Mouse (Mus musculus) forebrain, embryonic 12.5 days (tissue): Measurements from ENCODE around the gene Tlcd2. TPM values are rescaled to one million over a fixed set of nuclear protein-coding genes. Genes with fewer than 3 reads are reported as not detected.
A peak's percentile ranks its signal among the peaks of the same experiment; 100 is the strongest.
"Not testable (repeated sequence)": the region's sequence is repeated elsewhere in the genome, so short reads cannot be mapped to it uniquely, and the experiment has no call there.

ENCODE experiments used
- ATAC-seq: fragments of 200-750 bp; cut with Nextera tagmentation; 2 replicates; pipeline ENCODE4 v1.8.0; 2017; ENCODE audit warnings: moderate TSS enrichment; ENCODE audit not compliant: low FRiP score
- H3K27ac ChIP-seq: fragments of 300-500 bp; sonication (generic); 2 replicates; pipeline ENCODE4 v1.5.1; 2016; ENCODE audit warnings: mild to moderate bottlenecking
- H3K27me3 ChIP-seq: fragments of 300-500 bp; sonication (generic); 2 replicates; pipeline ENCODE4 v1.6.1; 2016; ENCODE audit warnings: mild to moderate bottlenecking
- H3K36me3 ChIP-seq: fragments of 300-500 bp; sonication (generic); replicated peaks from 2 replicates; pipeline ENCODE4 v1.6.1; 2016; ENCODE audit warnings: mild to moderate bottlenecking
- H3K4me1 ChIP-seq: fragments of 300-500 bp; sonication (generic); 2 replicates; pipeline ENCODE4 v1.6.1; 2016
- H3K4me2 ChIP-seq: fragments of 300-500 bp; sonication (generic); 2 replicates; pipeline ENCODE4 v1.6.1; 2016; ENCODE audit warnings: mild to moderate bottlenecking, moderate library complexity
- H3K4me3 ChIP-seq: fragments of 300-500 bp; sonication (generic); replicated peaks from 2 replicates; pipeline ENCODE4 v1.5.1; 2016; ENCODE audit warnings: mild to moderate bottlenecking
- H3K9ac ChIP-seq: fragments of 300-500 bp; sonication (generic); 2 replicates; pipeline ENCODE4 v1.6.1; 2016; ENCODE audit warnings: mild to moderate bottlenecking
- H3K9me3 ChIP-seq: fragments of 300-500 bp; sonication (generic); 2 replicates; pipeline ENCODE4 v1.6.1; 2016
- WGBS: fragments of 180-500 bp; shearing (Covaris S2); methylation state at CpG from one replicate; pipeline ENCODE4 v1.1.7; 2016; 5-methylcytosine and 5-hydroxymethylcytosine counted together
- polyA plus RNA-seq: library from polyadenylated mRNA; unstranded; fragments of >200 nt; fragmentation: Nextera tagmentation; extraction: Ambion mirVana; gene quantifications from 2 replicates; pipeline ENCODE4 v1.2.1, GENCODE M21; 2016

The Tlcd2 gene
- polyA plus RNA-seq, 1 experiment from 2014 or later = 7.1 TPM

DNA sequence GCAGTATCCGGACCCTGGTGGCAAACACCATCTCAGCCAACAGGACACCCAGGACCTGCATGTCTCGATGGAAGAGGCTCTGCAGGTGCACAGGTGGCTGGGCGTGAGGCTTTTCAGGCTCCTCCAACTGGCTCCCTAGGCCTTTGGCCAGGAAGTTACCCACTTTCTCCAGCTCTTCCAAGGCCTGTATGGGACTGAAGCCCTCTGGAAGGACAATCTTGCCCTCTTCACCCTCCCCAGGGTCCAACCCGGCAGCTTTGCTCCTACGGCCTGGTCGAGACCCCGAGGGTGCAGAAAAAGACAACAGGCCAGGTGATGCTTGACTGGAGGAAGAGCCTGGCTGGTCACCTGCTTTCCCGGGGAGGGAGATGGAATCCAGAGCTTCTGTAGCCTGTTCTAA lies 9.4 kb upstream of the Tlcd2 start:
- 97% methylated on average over 8 of the region's 8 CpGs for WGBS
- no peak for ATAC-seq

GRCm38 (mm10) chr11:75452812-75453557 lies 8.5 kb upstream of the Tlcd2 start:
- no peaks in the 10 kb centered on the region for H3K9me3 ChIP-seq
- no peak overlapping the region for H3K9ac ChIP-seq
- ATAC-seq = no peak
- peaks cover 22% of the 10 kb centered on the region for H3K4me1 ChIP-seq
- H3K4me2 ChIP-seq = no peak overlapping the region
- peaks cover 10% of the 10 kb centered on the region for H3K36me3 ChIP-seq
- WGBS = 94% methylated on average over 31 of the region's 31 CpGs
- no peak overlapping the region for H3K4me3 ChIP-seq
- no peak overlapping the region for H3K27ac ChIP-seq
- H3K27me3 ChIP-seq = peaks cover 4% of the 10 kb centered on the region; the same call in 1 of the 2 replicates

More for the DNA sequence above, 9.4 kb upstream of the Tlcd2 start:
- H3K27me3 ChIP-seq = peaks cover 4% of the 10 kb centered on the region; the same call in 1 of the 2 replicates
- H3K9ac ChIP-seq = no peak overlapping the region
- H3K4me2 ChIP-seq = no peak overlapping the region
- H3K36me3 ChIP-seq = peaks cover 18% of the 10 kb centered on the region
- H3K9me3 ChIP-seq = no peaks in the 10 kb centered on the region
- H3K4me3 ChIP-seq = no peak overlapping the region
- peaks cover 22% of the 10 kb centered on the region for H3K4me1 ChIP-seq
- H3K27ac ChIP-seq = no peak overlapping the region

DNA sequence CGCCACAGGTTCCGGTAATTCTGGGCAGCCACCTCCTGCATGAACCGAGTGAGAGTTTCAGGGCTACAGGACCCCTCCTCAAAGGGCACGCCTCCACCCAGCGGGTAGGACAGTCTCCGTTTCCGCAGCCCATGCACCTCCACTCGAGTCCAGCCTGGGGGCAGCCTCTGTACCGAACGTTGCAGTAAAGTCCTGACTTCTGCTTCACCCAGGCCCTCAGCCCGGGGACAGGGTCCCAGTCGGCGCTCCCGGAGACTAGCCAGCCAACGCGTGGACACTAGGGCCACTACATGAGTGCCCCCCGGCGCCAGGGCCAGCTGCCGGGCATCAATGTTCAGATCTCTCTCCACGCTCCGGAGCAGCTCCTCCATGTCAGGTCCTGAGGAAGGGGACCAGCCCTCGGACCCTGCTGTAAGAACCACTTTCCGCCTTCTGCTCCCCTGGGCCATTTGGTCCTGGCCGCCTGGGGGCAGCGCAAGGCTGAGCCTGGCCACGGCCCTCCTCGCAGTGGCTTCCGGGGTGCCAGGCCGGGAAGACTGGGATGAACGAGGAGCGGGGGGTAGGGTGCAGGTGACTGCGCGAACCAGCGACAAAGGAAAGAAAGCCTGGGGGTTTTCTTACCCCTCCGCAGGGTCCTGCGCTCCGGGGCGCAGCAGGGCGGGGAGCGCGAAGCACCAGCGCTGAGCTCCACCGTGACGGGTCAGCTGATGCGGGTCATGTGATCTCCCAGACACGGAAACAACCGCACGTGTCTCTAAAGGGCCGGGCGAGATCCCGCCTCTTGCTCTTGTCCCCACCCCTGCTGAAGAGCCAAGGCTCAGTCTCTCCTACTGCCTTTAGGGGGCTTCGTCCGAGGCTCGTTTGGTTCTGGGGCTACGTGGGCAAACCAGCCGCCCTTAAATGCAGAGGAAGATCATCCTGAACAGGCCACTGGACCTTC lies 7.3 kb upstream of the Tlcd2 start, which contains the start of gene Wdr81:
Gene Wdr81, minus strand, starts transcription at position 727 of the 940 bp plus-strand sequence.
- H3K4me1 ChIP-seq = peaks cover 22% of the 10 kb centered on the region
- WGBS = 2% methylated on average over 56 of the region's 56 CpGs
- H3K9me3 ChIP-seq = no peaks in the 10 kb centered on the region
- no peaks in the 10 kb centered on the region; the same call in 1 of the 2 replicates for H3K36me3 ChIP-seq
- H3K4me3 ChIP-seq = peak within 1 kb of the TSS; percentile 67
- peak; percentile 97 for ATAC-seq
- H3K27ac ChIP-seq = 0 out of 2 replicates have a peak within 1 kb of the TSS, but pooled peaks have one; percentile 36
- H3K4me2 ChIP-seq = peak within 1 kb of the TSS; percentile 99
- peak within 1 kb of the TSS; percentile 74 for H3K9ac ChIP-seq
- H3K27me3 ChIP-seq = peaks cover 4% of the 10 kb centered on the region; the same call in 1 of the 2 replicates

- Histone ChIP-seq H3K4me3 (peak overlapping the region; percentile 67), H3K4me2 (peak overlapping the region; percentile 99), H3K27me3 (peaks cover 4% of the 10 kb centered on the region; the same call in 1 of the 2 replicates), H3K27ac (0 out of 2 replicates have a peak overlapping the region, but pooled peaks have one; percentile 36), H3K4me1 (peaks cover 31% of the 10 kb centered on the region), H3K36me3 (no peaks in the 10 kb centered on the region), H3K9me3 (no peaks in the 10 kb centered on the region), H3K9ac (peak overlapping the region; percentile 74)
- no peak for ATAC-seq
- WGBS = 81% methylated on average over 10 of the region's 10 CpGs
Observed at GRCm38 (mm10) chr11:75455041-75455736, 6.3 kb upstream of the Tlcd2 start.

DNA sequence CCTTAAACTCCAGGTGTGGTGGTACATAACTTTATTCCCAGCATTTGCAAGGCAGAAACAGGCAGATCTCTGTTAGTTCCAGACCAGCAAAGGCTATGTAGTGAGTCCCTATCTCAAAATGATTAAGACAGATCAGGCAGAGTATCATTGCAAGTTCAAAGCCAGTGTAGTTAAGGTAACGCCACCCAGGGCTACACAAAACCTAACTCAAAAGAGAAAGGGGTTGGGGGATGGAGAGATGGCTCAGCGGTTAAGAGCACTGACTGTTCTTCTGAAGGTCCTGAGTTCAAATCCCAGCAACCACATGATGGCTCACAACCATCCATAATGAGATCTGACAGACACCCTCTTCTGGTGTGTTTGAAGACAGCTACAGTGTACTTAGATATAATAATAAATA lies 5.5 kb upstream of the Tlcd2 start:
- H3K4me2 ChIP-seq, H3K27ac ChIP-seq, H3K4me3 ChIP-seq, H3K36me3 ChIP-seq, H3K9me3 ChIP-seq, ATAC-seq, H3K9ac ChIP-seq, H3K27me3 ChIP-seq: not testable (repeated sequence)
- WGBS = 91% methylated on average over 2 of the region's 2 CpGs
- peaks cover 29% of the 10 kb centered on the region for H3K4me1 ChIP-seq

GRCm38 (mm10) chr11:75456440-75456871 lies 5.1 kb upstream of the Tlcd2 start:
- Histone ChIP-seq H3K4me1 (peaks cover 29% of the 10 kb centered on the region), H3K27me3 (peaks cover 4% of the 10 kb centered on the region; the same call in 1 of the 2 replicates), H3K9ac (no peak overlapping the region), H3K36me3 (no peaks in the 10 kb centered on the region), H3K27ac (no peak overlapping the region), H3K4me2 (no peak overlapping the region), H3K9me3 (no peaks in the 10 kb centered on the region), H3K4me3 (no peak overlapping the region)
- ATAC-seq = no peak
- WGBS = 87% methylated on average over 7 of the region's 7 CpGs

GRCm38 (mm10) chr11:75458169-75458568 lies 3.3 kb upstream of the Tlcd2 start:
- Histone ChIP-seq H3K27me3 (peaks cover 7% of the 10 kb centered on the region; the same call in 1 of the 2 replicates), H3K9ac (no peak overlapping the region), H3K4me1 (peaks cover 45% of the 10 kb centered on the region), H3K36me3 (no peaks in the 10 kb centered on the region), H3K27ac (no peak overlapping the region), H3K4me2 (no peak overlapping the region), H3K4me3 (no peak overlapping the region), H3K9me3 (no peaks in the 10 kb centered on the region)
- ATAC-seq = no peak
- WGBS = 21% methylated on average over 3 of the region's 3 CpGs

DNA sequence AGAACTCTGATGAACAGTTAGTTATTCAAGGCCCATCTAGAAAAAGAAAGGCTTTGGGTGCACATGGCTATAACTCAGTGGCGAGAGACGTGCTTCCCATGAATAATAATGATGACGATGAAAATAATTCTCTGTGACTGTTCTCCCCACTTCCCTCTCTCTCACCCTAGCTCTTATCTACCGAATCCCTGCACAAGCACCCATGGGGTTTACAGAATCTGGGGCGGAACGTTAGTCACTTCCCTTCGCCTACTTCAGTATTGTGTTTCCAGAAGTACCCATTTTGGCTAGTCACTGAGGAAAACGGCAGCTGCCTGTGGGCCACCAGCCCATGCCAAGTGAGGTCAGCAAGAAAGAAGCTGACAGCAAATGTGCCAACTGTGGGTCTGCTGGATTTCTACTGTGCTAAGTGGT lies 2.9 kb upstream of the Tlcd2 start:
- peaks cover 7% of the 10 kb centered on the region; the same call in 1 of the 2 replicates for H3K27me3 ChIP-seq
- WGBS = 82% methylated on average over 8 of the region's 8 CpGs
- H3K4me3 ChIP-seq = no peak overlapping the region
- peaks cover 41% of the 10 kb centered on the region for H3K4me1 ChIP-seq
- no peaks in the 10 kb centered on the region for H3K9me3 ChIP-seq
- no peak overlapping the region for H3K4me2 ChIP-seq
- no peak overlapping the region for H3K9ac ChIP-seq
- H3K36me3 ChIP-seq = no peaks in the 10 kb centered on the region
- no peak overlapping the region for H3K27ac ChIP-seq
- ATAC-seq = no peak

DNA sequence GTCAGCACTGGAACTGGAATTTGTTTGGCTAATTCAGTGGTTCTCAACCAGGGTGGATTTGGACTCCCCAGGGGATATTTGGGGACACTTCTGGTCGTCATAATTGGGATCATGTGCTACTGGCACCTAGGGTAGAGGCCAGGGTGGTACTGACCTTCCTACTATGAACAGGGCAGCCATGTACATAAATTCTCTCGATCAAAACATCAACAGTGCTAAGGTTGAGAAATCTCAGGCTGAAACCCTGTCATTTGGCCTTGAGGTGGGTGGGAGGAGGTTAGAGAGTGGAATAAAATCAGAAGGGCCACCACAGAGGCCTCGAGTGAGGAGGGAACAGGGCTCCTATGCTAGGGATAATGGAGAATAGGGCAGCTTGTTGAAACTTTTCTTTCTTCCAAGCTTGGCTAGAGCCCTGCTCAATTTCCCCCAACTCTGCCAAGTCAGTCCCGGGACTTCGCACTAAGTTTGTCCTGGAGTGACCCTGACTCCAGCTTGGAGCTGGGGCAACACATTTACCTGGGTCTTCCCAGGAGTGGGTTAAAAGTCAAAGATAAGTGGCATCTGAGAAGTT lies 2.3 kb upstream of the Tlcd2 start:
- no peak overlapping the region for H3K27ac ChIP-seq
- ATAC-seq = no peak
- H3K9me3 ChIP-seq = no peaks in the 10 kb centered on the region
- 79% methylated on average over 5 of the region's 5 CpGs for WGBS
- peaks cover 7% of the 10 kb centered on the region; the same call in 1 of the 2 replicates for H3K27me3 ChIP-seq
- H3K4me1 ChIP-seq = peaks cover 35% of the 10 kb centered on the region
- no peak overlapping the region for H3K4me3 ChIP-seq
- H3K4me2 ChIP-seq = 0 out of 2 replicates have a peak overlapping the region, but pooled peaks have one; percentile 97
- no peaks in the 10 kb centered on the region for H3K36me3 ChIP-seq
- no peak overlapping the region for H3K9ac ChIP-seq

DNA sequence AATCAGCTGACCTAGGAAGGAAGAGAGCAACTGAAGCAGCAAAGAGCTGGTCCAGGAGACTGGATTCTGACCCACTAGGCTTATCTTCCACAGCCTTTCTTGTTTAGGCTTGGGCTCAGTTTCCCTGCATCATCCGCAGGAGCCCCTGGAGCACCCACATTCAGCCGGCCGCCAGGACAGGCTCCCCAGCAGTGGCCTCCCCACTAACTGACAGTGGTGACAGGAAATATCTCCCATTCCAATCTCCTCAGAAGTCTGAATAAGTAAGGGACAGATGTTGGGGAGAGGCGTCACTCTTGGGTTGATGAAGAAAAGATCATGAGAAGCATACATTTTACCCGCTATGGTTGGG lies 1.8 kb upstream of the Tlcd2 start:
- peak overlapping the region; percentile 72 for H3K4me3 ChIP-seq
- peaks cover 7% of the 10 kb centered on the region; the same call in 1 of the 2 replicates for H3K27me3 ChIP-seq
- no peaks in the 10 kb centered on the region for H3K36me3 ChIP-seq
- H3K9me3 ChIP-seq = no peaks in the 10 kb centered on the region
- H3K9ac ChIP-seq = peak overlapping the region; percentile 36; the same call in 1 of the 2 replicates
- no peak for ATAC-seq
- peak overlapping the region; percentile 97 for H3K4me2 ChIP-seq
- peak overlapping the region; percentile 94 for H3K27ac ChIP-seq
- peaks cover 32% of the 10 kb centered on the region for H3K4me1 ChIP-seq
- WGBS = 29% methylated on average over 5 of the region's 5 CpGs

DNA sequence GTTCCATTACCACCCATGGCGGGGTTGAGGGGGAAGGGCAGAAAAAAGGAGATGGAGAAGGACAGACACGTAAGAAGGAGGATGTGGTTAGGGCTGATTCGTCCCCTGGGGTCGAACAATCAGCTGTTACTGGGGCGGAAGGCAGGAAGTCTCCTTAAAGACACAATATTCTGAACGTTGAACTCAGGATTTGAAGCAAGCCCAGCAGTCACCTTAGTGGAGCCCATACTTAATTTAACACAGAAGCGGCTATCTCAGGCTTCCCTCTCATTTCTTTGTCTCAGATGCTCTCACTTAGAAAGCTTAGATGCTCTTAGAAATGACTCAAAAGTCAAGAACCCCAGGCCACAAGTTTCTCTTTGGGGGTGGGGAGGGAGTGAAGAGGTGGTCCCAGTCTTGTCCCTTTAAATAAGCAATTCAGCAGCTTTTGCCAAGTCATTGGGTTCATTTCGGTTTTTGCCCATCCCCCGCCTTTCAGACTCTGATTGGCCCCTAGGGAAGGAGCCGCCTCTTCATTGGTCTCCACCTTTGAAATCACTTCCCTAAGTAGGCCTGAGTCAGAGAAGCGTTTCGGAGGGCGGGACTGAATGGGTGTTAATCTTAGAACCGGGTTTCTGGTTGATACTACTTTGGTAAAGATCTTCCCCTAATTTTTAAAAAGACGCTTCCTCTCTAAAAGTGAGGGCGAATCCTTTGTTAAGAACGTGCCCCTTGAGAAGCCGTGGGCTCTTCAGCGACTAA lies 1.2 kb upstream of the Tlcd2 start:
- 2% methylated on average over 19 of the region's 19 CpGs for whole genome bisulfite sequencing
- peaks cover 7% of the 10 kb centered on the region; the same call in 1 of the 2 replicates for H3K27me3 ChIP-seq
- H3K36me3 ChIP-seq = peaks cover 2% of the 10 kb centered on the region; the same call in 1 of the 2 replicates
- peak overlapping the region; percentile 94 for H3K27ac ChIP-seq
- no peaks in the 10 kb centered on the region for H3K9me3 ChIP-seq
- peak overlapping the region; percentile 97 for H3K4me2 ChIP-seq
- peaks cover 27% of the 10 kb centered on the region for H3K4me1 ChIP-seq
- H3K4me3 ChIP-seq = peak overlapping the region; percentile 72
- H3K9ac ChIP-seq = peak overlapping the region; percentile 48
- ATAC-seq = peak; percentile 37; the same call in 1 of the 2 replicates
